Mouse (Mus musculus) WW6 (cell line): ENCODE results near the gene Amacr.
"Not testable (repeated sequence)": the region's sequence is repeated elsewhere in the genome, so short reads cannot be mapped to it uniquely, and the experiment has no call there.

ENCODE experiments used
- DNase-seq: peaks from one replicate; pipeline ENCODE4 v3.0.0-alpha.2; 2013; ENCODE audit warnings: low read depth, low spot score

Gene Amacr

DNA sequence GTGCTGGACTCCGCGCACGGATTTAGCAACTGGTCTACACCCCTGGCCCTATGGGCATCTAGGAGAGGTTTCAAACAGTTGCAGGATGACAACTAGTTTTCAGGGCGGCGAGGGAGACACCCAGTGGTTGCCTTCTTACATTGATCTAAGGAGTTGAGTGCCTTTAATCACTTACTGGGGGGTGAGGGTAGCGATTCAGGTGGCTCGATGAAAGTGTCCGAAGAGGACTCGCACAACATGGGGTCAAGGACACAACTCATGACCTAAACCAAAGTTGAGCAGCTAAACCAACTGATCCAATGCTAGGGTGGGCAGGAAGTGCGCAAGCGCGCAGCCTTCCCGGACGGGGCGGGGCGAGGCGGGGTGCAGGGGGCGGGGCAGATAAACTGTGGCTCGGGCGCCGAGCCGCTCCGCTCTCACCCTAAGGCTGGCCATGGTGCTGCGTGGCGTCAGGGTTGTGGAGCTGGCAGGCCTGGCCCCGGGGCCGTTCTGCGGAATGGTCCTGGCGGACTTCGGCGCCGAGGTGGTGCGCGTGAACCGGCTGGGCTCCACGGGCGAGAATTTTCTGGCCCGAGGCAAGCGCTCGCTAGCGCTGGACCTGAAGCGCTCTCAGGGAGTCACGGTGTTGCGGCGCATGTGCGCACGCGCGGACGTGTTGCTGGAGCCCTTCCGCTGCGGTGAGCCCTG is at the start of gene Amacr:
Gene Amacr, plus strand, starts transcription at position 380 of the 687 bp plus-strand sequence.
- DNase-seq = peak; percentile 80

DNA sequence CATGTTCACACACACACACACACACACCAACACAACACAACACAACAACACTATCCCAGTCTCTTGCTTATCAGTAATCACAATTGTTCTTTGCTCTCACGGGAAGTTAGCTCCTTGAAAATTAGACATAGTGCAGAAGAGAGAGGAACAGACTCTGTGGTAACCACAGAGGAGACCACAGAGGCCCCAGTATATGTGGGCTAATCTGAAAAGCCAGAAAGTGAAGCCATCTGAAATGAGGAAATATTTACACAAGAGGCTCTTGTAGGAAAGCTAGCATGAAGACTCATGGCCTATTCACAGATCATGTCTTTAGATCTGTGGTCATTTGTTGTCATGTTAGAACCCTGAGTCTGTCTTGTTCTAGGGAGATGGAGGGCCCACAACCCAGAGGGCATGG is 47.6 kb upstream of the Amacr start:
- no peak for DNase-seq

DNA sequence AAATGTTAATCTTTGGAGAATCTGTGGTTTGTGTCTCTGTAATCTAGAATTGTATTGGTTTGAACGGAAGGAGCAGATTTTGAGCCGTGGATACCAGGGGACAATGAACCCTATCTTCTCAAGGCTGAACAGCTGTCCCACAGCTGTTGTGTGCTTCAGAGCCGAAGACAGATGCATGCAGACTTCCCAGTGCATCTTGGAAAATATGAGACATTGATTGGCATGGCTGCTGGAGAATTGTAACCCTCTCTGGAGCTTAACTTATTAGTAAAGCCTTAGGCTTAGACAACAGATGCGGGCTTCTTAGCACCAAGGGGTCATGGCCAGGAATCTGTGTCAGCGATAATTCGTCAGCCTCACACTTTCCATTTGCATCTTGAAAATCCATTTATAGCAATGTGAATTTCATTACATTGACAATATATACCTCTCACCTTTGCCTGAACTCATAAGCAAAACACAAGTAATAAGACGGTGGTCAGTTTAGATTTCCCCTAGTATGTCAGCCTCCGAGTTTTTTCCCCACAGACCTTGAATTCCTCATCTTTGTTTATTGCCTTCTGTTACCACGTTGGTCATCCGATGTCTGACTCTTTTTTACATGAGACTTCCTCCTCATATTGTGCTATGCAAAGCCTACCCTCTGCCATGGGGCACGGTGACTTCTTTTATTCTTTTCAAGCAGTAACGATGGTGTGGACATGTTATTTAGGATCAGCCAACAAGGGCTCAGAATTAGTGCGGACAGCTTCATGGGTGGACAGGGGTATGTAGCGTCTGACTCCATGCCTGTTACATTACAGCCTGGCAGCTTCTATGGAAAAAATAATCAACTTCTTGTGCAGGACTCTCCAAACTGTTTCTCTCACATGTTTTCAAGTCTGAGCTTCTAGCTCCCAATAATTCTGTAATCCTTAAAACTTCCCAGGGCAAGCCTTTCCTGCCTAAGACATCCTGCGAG is 41.1 kb upstream of the Amacr start:
- DNase-seq = no peak

DNA sequence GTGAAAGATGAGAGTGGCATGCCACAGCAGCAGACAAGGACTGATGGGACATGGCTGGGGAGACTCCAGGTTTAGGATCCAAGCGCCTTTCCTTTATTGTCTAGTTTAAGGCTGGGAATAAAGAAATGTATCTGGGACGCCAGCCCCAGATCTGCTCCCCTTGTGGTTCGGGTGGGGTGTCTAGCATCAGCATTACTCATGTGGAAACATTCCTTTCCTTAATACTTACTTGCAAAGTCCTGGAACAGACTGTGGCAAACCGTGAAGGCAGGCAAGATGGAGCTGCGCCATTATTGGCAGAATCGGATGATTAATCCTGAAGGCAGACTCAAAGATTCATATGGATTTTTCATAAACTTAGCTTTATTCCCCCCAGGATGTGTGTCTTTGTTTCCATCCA is 39.7 kb upstream of the Amacr start:
- DNase-seq = no peak

DNA sequence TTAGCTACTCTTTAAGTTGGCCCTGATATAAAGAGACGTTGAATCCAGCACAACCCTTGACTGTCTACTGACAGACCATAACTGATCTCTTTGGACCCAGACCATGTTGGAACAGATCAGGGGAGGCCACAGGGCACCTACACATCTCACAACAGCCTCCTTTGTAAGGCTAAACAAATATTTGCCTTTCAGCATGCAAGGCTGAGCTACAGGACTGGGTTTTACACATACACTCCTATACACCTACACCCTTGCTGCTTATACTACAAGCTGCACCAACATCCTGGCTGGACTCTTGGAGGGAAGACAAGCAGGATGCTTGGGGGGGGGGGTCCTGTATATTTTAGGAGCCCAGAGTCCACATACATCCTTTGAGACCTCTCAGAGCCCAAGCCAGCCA is 33.7 kb upstream of the Amacr start:
- no peak for DNase-seq

DNA sequence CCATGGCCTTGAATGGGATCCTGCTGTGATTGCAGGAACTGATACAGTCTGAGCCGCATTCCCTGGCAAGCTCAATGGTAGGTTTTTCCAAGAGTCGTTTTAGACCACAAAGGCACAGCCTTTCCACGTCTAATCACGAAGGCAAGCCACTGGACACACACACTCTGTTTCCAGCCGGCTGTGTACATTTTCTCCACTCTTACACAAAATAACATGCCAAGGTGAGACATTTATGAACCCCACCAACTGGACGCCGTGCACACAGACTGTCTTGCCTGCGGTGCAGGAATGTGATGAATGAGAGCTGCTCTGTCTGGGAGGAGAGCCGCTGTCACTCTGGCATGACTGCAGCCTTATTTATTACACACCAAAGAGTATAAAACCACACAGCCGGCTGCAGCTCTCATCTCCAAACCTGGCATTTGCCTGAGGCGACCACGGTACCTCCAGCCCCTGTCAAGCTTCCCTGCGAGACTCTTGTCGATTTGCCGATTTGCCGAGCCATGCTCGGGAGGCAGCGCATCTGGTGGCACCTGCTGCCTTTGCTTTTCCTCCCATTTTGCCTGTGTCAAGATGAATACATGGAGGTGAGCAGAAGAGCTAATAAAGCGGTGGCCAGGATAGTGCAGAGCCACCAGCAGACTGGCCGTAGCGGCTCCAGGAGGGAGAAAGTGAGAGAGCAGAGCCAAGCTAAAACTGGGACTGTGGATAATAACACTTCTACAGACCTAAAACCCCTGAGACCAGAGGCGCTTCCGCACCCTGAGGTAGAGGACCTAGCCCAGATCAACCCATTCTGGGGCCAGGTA is 29.4 kb upstream of the Amacr start, which contains the start of gene C1qtnf3:
Gene C1qtnf3, plus strand, starts transcription at position 382 of the 809 bp plus-strand sequence.
- DNase-seq = no peak

DNA sequence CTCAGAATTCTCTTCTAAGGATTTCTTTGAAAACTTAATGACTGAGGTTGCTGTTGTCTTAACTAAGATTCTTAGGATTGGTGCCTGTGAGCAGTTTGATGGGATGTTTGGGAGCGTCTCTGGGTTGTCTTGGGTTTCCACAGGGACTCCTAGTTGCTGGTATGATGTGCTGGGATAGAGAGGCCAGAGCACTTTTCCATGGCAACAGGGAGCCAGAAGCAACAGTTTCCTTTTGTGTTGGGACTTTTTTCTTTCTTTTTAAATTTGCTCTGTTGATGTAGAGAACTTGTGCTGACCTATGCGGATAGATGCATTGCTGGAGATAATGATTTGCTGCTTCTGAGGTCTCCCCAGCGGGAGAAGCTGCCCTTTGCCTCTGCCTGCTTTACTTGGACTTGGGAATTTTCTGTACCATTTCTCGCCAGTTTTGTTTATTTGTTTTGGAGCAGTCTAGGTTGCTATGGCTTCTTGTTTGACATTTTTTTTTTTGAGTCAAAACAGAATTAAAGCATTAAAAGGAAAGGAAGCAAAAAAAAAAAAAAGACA is 28.7 kb upstream of the Amacr start:
- DNase-seq = no peak

DNA sequence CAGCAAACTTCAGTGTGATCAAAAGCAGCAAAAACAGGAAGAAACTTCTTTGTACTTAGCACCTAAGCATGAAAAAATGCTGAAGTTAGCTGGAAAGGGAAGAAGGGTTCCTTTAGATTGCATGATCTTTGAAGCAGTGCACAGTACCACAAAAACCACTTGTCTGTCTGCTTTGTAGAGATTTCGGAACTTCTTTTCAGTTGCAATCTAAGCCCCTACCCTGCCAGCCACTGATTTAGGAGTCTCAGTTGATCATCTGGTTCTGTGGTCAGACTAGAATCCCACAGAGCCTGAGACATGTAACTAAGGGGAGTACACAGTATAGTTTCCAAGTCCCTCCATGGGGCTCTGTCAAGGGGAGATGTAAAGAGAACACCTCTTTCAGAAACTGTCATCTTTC is 28.1 kb upstream of the Amacr start:
- DNase-seq = no peak

DNA sequence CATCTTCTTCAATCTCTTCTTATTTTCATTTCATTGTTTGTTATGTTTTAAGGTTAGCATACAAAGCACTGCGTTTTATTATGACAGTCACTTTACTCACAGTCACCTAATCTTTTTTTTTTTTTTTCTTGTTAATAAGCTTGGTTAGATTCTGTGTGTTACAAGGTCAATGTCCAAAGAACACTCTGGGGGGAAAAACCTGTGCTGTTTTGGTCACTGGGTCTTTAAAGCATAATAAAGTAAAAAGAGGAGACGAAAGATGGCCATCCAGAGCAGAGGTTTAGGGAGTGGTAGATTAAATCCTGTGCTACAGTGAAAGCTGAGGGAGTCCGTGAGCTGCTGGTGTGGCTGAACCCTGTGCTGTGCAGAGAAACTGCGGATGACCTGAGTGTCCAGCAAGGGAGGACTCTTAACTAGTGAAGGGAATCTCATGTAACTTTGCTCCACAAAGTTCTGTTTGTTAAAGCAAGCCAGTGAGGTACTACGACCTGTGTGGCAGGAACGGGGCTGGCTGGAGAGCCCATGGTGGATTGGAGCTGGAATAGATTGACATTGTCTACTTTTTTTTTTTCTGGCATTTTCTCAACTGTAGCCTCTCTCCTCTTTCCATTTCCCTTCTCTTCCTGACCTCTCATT is 27.1 kb upstream of the Amacr start:
- DNase-seq = no peak

DNA sequence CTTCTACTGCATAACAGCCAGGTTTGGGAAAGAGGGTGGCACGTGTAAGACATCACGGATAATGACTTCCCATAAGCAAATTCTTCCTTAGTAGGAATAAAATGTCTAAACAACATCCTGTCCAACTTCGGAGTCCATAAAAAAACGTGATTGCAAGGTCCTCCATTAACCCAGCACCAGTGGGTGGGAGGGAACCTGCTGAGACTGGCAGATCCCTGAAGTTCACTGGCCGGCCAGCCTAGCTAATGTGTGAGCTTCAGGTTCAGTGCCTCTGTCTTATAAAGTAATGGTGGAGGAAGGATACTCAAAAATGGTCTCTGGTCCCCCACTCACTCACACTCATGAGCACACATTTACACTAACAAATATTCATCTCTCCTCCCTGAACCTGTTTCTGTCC is 26.4 kb upstream of the Amacr start:
- no peak for DNase-seq

DNA sequence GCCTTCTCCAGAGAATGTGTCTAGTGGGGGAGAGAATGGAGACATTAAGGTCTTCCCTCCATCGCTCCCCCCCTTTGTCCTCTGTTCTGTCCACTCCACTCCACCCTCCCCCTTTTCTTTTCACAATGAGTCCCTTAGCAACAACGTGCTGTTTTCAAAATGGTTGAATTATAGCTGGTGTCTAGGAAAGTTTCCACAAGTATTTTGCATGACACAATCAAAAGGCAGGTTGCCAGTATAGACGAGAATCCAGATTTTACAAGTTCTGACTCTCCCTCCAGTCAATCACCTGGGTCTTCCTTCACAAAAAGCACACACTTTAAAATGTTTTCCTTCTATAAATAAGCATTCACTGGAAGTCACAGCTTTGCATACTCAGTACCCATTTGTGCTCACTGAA is 24.9 kb upstream of the Amacr start:
- DNase-seq = no peak

DNA sequence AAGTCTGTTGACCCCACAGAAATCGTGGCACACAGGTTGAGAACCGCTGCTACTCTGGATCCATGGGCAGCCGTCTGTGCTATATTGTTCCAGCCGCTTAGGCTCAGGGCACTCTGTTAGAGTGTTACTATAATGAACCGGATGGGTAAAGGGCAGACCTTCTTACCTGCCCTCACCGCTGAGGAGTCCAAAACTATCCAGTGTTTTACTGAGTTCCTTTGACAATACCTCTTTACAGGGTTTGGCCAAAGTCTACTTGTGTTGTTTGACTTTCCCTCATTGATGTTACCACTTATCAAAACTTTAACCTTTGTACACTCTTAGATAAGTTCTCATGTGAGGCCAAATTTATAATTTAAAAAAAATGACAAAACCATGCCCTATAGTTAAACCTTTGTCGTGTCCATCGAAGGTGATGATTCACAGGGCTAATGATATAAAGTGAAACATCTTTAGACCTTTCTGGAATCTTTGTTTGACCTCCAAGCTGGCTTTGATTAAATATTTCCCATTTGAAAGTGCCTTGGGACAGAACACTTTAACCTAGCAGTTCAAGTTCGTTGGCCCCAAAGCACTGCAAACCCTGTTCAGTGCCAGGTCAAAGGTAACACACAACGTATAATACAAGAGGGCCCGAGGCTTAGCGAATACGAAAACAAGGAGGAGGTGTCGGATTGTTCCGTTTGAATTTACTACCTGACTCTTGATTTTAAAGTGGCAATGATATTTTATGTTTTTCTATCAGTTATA is 22.1 kb upstream of the Amacr start:
- no peak for DNase-seq

DNA sequence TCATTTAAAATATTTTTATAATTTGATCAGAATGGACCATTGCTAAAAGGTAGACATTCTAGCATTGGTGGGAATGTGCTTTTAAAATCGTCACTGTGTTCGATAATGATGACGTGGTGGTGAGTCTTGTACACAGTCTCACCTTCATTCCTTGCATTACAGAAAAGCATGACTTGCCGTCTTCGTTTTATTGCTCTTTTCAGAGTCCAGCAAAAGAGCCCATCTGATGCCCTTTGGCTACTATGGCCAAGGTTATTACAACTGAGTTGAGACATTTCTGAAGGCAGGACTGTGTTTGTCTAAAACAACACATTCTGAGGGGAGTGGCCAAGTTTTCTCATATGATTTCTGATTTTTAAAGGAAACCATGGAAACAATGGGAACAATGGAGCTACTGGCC is 21.3 kb upstream of the Amacr start:
- no peak for DNase-seq

DNA sequence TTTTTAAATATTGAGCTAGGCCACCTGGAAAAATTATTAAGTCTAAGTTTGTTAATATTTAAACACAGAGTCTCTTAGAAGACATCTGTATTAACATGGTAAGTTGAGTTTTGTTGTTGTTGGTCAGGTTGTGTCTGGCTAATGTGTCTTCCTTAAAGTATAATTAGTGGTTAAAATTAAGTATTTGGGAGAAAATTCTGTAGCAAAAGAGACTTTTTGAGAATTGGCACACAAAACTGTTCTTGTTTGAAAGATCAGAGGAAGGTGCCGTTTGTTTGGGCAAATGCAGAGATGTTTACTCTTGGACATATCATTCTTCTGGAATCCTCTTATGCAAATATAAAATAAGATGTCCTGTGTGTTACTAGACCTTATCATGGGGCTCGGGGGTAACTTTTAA is 19.0 kb upstream of the Amacr start:
- DNase-seq = no peak

DNA sequence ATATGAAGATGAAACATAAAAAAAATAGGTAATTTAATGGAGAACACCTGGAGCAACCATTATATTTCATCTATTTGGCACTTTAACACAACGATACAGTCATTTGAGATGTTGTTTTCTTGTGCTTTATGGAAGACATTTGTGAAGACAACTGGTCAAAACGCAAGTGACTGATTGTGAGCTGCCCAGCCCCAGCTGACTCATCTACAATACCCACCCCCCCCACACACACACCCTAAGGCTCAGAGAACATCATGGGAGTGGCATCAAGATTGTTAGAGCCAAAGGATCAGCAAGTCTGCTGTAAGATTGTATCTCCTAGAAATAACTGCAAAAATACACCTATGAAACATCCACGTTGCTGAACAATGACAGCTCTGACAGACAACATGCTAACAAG is 12.1 kb upstream of the Amacr start:
- DNase-seq = no peak

DNA sequence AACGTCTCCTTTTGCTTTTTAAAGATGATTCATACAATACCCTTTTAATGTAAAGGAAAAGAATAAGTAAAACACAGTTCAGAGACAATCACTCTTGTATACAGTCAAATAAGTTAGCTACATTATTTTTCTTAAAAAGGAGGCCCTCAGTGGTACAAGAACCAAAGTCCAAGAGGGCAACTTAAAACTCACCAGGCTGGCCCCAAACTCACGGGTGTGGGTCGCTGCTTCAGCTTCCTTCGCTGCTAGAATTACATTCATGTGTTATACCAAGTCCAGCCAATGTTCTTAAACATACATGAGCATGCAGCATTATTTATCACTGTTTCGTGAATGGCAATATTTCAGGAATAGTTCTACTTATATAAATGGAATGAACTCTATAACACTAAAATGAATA is 10.8 kb upstream of the Amacr start:
- no peak for DNase-seq

DNA sequence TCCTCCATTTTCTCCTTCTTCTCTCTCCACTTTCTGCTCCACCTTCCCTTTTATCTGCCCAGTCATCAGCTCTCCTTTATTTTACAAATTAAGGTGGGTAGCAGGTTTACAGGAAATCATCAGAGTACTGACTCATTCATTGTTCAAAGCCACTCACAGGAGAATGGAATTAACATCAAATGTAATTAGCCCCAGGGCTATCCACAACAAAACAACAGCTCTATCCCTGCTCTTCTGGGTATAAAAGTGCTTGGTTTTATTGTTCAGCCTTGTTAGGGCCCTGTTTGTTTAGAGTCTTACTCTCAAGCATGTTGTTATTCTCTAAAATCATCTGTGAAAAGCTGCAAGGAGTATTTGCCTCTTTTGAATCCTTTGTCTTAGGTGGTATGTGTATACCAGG is 4.4 kb upstream of the Amacr start:
- no peak for DNase-seq

DNA sequence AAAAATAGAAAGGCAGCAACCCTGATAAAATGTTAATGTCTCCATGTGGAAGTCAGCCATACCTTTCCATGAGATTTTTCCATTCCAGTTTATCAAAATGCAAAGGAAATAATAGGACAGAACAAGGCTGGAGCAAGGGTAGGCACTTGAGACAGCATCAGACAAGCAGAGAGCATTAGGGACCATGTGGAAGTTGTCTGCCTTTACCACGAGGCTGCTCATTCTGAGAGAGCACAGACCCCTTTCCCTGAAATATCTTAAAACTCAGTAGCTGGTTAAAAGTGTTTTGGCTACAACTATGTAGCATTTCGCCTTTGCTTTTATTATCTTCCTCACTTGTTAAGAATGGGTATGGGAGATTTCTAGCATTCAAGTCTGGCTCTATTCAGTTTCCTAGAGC is 844 bp upstream of the Amacr start:
- DNase-seq = no peak

DNA sequence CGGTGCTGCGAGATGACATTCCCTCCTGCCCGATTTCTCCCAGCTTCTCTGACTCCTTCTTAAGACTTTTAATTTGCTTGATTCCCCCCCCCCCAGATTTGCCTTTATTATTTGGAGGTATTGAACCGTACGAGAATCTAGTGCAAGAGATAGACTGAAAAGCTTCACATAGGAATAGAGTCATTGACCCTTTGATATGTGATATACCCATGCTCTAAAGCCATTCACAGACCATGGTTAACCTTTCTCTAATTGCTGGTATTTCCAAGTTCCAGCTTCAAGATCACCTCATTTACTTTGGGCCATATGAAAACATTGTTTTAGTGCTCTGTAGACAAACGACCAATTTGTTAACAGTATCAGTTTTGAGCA is 494 bp downstream of the Amacr start:
- no peak for DNase-seq

DNA sequence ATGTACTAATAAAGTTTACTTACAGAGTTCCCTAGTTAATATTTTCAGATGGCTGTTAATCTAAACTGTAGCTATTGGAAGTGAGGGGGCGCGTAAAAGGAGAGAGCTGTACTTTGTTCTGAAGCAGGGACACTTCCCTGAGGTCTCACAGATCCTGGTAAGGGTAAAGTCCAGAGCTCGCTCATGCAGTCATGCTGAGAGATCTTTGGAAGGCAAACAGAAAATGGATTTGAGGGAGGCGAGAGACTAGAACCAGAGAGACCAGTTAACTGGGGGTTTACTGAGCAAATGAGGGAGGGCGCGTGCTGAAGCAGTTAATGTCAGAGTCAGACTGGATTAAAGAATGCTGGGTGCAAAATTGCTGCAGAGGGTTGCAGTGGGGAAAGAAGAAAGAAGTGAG is 4.2 kb downstream of the Amacr start:
- no peak for DNase-seq

DNA sequence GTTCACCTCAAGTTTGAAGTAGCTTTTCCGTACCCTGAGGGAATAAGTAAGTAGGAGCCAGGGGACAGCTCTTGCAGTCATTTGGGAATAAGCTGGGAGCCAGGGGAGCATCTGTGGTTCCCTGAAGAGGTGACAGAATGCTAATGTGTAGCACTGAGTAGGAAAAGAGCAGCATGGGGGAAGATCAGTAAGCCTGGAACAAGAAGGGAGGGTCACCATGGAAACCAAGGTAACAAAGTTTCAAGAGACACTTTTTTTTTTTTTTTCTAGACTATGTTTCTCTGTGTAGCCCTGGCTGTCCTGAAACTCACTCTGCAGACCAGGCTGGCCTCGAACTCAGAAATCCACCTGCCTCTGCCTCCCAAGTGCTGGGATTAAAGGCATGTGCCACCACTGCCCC is 4.9 kb downstream of the Amacr start:
- DNase-seq = not testable (repeated sequence)
